Mouse (Mus musculus): Measurements from ENCODE around the gene Areg.

The Areg gene

DNA sequence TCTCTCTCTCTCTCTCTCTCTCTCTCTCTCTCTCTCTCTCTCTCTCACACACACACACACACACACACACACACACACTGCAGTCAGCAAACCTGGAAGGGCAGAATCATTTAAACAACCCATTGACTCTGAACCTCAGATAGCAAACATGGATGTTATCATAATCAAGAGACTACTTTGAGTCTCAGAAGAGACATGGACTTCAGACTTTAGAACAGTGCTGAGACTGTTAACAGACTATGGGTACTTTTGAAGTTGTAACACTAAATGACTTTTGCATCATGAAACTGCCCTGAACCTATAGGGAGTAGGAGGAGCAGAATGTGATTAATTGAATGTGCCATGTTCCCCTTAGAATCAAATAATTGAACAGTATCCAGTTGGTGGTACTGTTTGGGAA, 37.0 kb downstream of the Areg start:
- DNase-seq, result no peak

DNA sequence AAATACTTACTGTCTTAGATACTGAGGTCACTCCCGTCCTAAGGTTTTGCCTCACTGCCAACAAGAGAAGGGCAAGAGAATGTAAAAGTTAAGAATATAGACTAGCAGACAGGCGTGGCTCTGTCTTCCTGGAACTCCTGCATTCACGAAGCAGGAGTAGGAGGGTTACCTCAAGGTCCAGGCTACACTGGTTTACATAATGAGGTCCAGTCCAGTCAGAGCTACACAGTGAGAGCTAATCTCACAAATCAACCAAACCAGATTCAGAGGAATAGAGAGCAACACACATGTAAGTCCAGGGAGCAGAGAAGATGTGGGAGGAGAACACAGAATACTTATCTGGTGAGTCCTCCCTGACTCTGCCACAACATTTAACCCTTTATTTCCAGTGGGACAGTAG, 55.2 kb downstream of the Areg start:
- DNase-seq, result no peak

Measured in cerebellum, adult 8-10 months (tissue).